Mouse (Mus musculus): ENCODE measurements at regions not wholly inside any gene's neighbourhood (a gene's known extent, or its start where the extent isn't known, plus 50 kb on each side); places are given as distances from the start of the nearest gene placed in this dataset.

GRCm38 (mm10) chr19:21913005-21913670 is 135.0 kb downstream of the Cemip2 start:
- H3K27ac ChIP-seq, result no peak overlapping the region
- no peak for DNase-seq (ENCODE audit: low spot score)

GRCm38 (mm10) chr19:21913748-21914611 is 135.8 kb downstream of the Cemip2 start:
- no peak for DNase-seq (ENCODE audit: low spot score)
- WGBS, result 74% methylated on average over 9 of the region's 9 CpGs

More at GRCm38 (mm10) chr19:21913005-21913670, 135.0 kb downstream of the Cemip2 start:
- Histone ChIP-seq H3K4me3 (no peak overlapping the region), H3K9me3 (replicated peaks) (no peaks in the 10 kb centered on the region), H3K27me3 (ENCODE audit: low read depth, poor library complexity, severe bottlenecking) (no peaks in the 10 kb centered on the region), H3K4me1 (peaks cover 12% of the 10 kb centered on the region), H3K36me3 (no peaks in the 10 kb centered on the region)
- WGBS, result 90% methylated on average over 8 of the region's 8 CpGs

GRCm38 (mm10) chr19:21914658-21915057 is 136.5 kb downstream of the Cemip2 start:
- DNase-seq (ENCODE audit: low spot score), result no peak
- H3K36me3 ChIP-seq, result no peaks in the 10 kb centered on the region
- H3K27me3 ChIP-seq (ENCODE audit: low read depth, poor library complexity, severe bottlenecking), result no peaks in the 10 kb centered on the region
- 40% methylated on average over 3 of the region's 3 CpGs for WGBS
- H3K4me3 ChIP-seq, result no peak overlapping the region
- H3K27ac ChIP-seq, result no peak overlapping the region
- no peaks in the 10 kb centered on the region for H3K9me3 ChIP-seq (replicated peaks)
- peaks cover 12% of the 10 kb centered on the region for H3K4me1 ChIP-seq

More at GRCm38 (mm10) chr19:21913748-21914611, 135.8 kb downstream of the Cemip2 start:
- Histone ChIP-seq H3K27me3 (ENCODE audit: low read depth, poor library complexity, severe bottlenecking) (no peaks in the 10 kb centered on the region), H3K36me3 (no peaks in the 10 kb centered on the region), H3K4me3 (no peak overlapping the region), H3K4me1 (peaks cover 12% of the 10 kb centered on the region), H3K27ac (no peak overlapping the region), H3K9me3 (replicated peaks) (no peaks in the 10 kb centered on the region)

GRCm38 (mm10) chr19:21918113-21918512 is 140.0 kb downstream of the Cemip2 start:
- no peak overlapping the region for H3K4me3 ChIP-seq
- DNase-seq (ENCODE audit: low spot score), result no peak
- H3K27ac ChIP-seq, result no peak overlapping the region
- H3K4me1 ChIP-seq, result peaks cover 12% of the 10 kb centered on the region
- no peaks in the 10 kb centered on the region for H3K36me3 ChIP-seq
- 83% methylated on average over 4 of the region's 4 CpGs for WGBS
- no peaks in the 10 kb centered on the region for H3K27me3 ChIP-seq (ENCODE audit: low read depth, poor library complexity, severe bottlenecking)
- H3K9me3 ChIP-seq (replicated peaks), result no peaks in the 10 kb centered on the region

GRCm38 (mm10) chr19:21919074-21919473 is 140.9 kb downstream of the Cemip2 start:
- no peak for DNase-seq (ENCODE audit: low spot score)
- WGBS, result 71% methylated on average over 3 of the region's 3 CpGs
- no peaks in the 10 kb centered on the region for H3K9me3 ChIP-seq (replicated peaks)

GRCm38 (mm10) chr19:21940114-21940513 is 162.0 kb downstream of the Cemip2 start:
- Histone ChIP-seq H3K27ac (no peak overlapping the region), H3K9me3 (replicated peaks) (no peaks in the 10 kb centered on the region), H3K36me3 (no peaks in the 10 kb centered on the region), H3K4me3 (no peak overlapping the region), H3K4me1 (peaks cover 5% of the 10 kb centered on the region; the same call in 1 of the 2 replicates), H3K27me3 (ENCODE audit: low read depth, poor library complexity, severe bottlenecking) (no peaks in the 10 kb centered on the region)
- WGBS, result 96% methylated on average over 4 of the region's 4 CpGs
- DNase-seq (ENCODE audit: low spot score), result no peak

More at GRCm38 (mm10) chr19:21919074-21919473, 140.9 kb downstream of the Cemip2 start:
- H3K27ac ChIP-seq, result no peak overlapping the region
- no peaks in the 10 kb centered on the region for H3K27me3 ChIP-seq (ENCODE audit: low read depth, poor library complexity, severe bottlenecking)
- H3K36me3 ChIP-seq, result no peaks in the 10 kb centered on the region
- H3K4me1 ChIP-seq, result peaks cover 12% of the 10 kb centered on the region
- H3K4me3 ChIP-seq, result no peak overlapping the region

GRCm38 (mm10) chr19:21941720-21942119 is 163.6 kb downstream of the Cemip2 start:
- H3K4me1 ChIP-seq, result peaks cover 5% of the 10 kb centered on the region; the same call in 1 of the 2 replicates
- H3K27ac ChIP-seq, result no peak overlapping the region
- DNase-seq (ENCODE audit: low spot score), result no peak
- H3K9me3 ChIP-seq (replicated peaks), result no peaks in the 10 kb centered on the region
- no peaks in the 10 kb centered on the region for H3K27me3 ChIP-seq (ENCODE audit: low read depth, poor library complexity, severe bottlenecking)
- 87% methylated on average over 2 of the region's 2 CpGs for WGBS
- no peak overlapping the region for H3K4me3 ChIP-seq
- H3K36me3 ChIP-seq, result no peaks in the 10 kb centered on the region

GRCm38 (mm10) chr19:21942286-21942685 is 164.1 kb downstream of the Cemip2 start:
- H3K36me3 ChIP-seq, result no peaks in the 10 kb centered on the region
- H3K9me3 ChIP-seq (replicated peaks), result no peaks in the 10 kb centered on the region
- peak overlapping the region; percentile 36; the same call in 1 of the 2 replicates for H3K27ac ChIP-seq
- H3K4me3 ChIP-seq, result no peak overlapping the region
- H3K4me1 ChIP-seq, result peaks cover 5% of the 10 kb centered on the region; the same call in 1 of the 2 replicates
- no peak for DNase-seq (ENCODE audit: low spot score)
- no peaks in the 10 kb centered on the region for H3K27me3 ChIP-seq (ENCODE audit: low read depth, poor library complexity, severe bottlenecking)
- 70% methylated on average over 11 of the region's 11 CpGs for WGBS

- Histone ChIP-seq H3K4me3 (no peak overlapping the region), H3K27me3 (ENCODE audit: low read depth, poor library complexity, severe bottlenecking) (no peaks in the 10 kb centered on the region), H3K9me3 (replicated peaks) (no peaks in the 10 kb centered on the region), H3K27ac (no peak overlapping the region), H3K36me3 (no peaks in the 10 kb centered on the region), H3K4me1 (peaks cover 5% of the 10 kb centered on the region; the same call in 1 of the 2 replicates)
- no peak for DNase-seq (ENCODE audit: low spot score)
- 68% methylated on average over 4 of the region's 4 CpGs for WGBS
Observed at GRCm38 (mm10) chr19:21943407-21943806, 165.3 kb downstream of the Cemip2 start.

GRCm38 (mm10) chr19:21946262-21946922 is 168.2 kb downstream of the Cemip2 start:
- DNase-seq (ENCODE audit: low spot score), result no peak
- WGBS, result 75% methylated on average over 5 of the region's 5 CpGs
- no peaks in the 10 kb centered on the region for H3K36me3 ChIP-seq

GRCm38 (mm10) chr19:21948030-21948429 is 169.9 kb downstream of the Cemip2 start:
- no peaks in the 10 kb centered on the region for H3K27me3 ChIP-seq (ENCODE audit: low read depth, poor library complexity, severe bottlenecking)
- 92% methylated on average over 2 of the region's 2 CpGs for WGBS
- no peak for DNase-seq (ENCODE audit: low spot score)

More at GRCm38 (mm10) chr19:21946262-21946922, 168.2 kb downstream of the Cemip2 start:
- no peaks in the 10 kb centered on the region for H3K9me3 ChIP-seq (replicated peaks)
- no peak overlapping the region for H3K4me3 ChIP-seq
- no peaks in the 10 kb centered on the region for H3K27me3 ChIP-seq (ENCODE audit: low read depth, poor library complexity, severe bottlenecking)
- peaks cover 5% of the 10 kb centered on the region; the same call in 1 of the 2 replicates for H3K4me1 ChIP-seq
- no peak overlapping the region for H3K27ac ChIP-seq

GRCm38 (mm10) chr19:21962635-21963034 is 176.2 kb upstream of the Trpm3 start:
- H3K27ac ChIP-seq, result no peak overlapping the region
- DNase-seq (ENCODE audit: low spot score), result no peak
- no peak overlapping the region for H3K4me3 ChIP-seq
- WGBS, result 92% methylated on average over 2 of the region's 2 CpGs
- H3K9me3 ChIP-seq (replicated peaks), result no peaks in the 10 kb centered on the region
- no peaks in the 10 kb centered on the region for H3K27me3 ChIP-seq (ENCODE audit: low read depth, poor library complexity, severe bottlenecking)
- no peaks in the 10 kb centered on the region for H3K36me3 ChIP-seq
- no peaks in the 10 kb centered on the region for H3K4me1 ChIP-seq

More at GRCm38 (mm10) chr19:21948030-21948429, 169.9 kb downstream of the Cemip2 start:
- H3K4me3 ChIP-seq, result no peak overlapping the region
- no peaks in the 10 kb centered on the region for H3K4me1 ChIP-seq
- no peaks in the 10 kb centered on the region for H3K9me3 ChIP-seq (replicated peaks)
- no peak overlapping the region for H3K27ac ChIP-seq
- H3K36me3 ChIP-seq, result no peaks in the 10 kb centered on the region
